Mouse (Mus musculus) heart, embryonic 12.5 days (tissue): ENCODE data around the gene Pcdh7. TPM values are rescaled to one million over a fixed set of nuclear protein-coding genes. Genes with fewer than 3 reads are reported as not detected.

ENCODE experiments used
- ATAC-seq: fragments of 200-750 bp; cut with Nextera tagmentation; 2 replicates; pipeline ENCODE4 v1.8.0; 2017; ENCODE audit warnings: moderate TSS enrichment, moderate library complexity; ENCODE audit not compliant: insufficient number of reproducible peaks, low FRiP score
- H3K27ac ChIP-seq: fragments of 300-500 bp; sonication (generic); 2 replicates; pipeline ENCODE4 v1.5.1; 2016; ENCODE audit warnings: mild to moderate bottlenecking, moderate library complexity; ENCODE audit not compliant: poor library complexity, severe bottlenecking
- H3K27me3 ChIP-seq: fragments of 300-500 bp; sonication (generic); replicated peaks from 2 replicates; pipeline ENCODE4 v1.6.1; 2016; ENCODE audit warnings: mild to moderate bottlenecking, moderate library complexity
- H3K36me3 ChIP-seq: fragments of 300-500 bp; sonication (generic); 2 replicates; pipeline ENCODE4 v1.6.1; 2016; ENCODE audit warnings: mild to moderate bottlenecking, moderate library complexity
- H3K4me1 ChIP-seq: fragments of 300-500 bp; sonication (generic); replicated peaks from 2 replicates; pipeline ENCODE4 v1.6.1; 2016; ENCODE audit warnings: mild to moderate bottlenecking
- H3K4me2 ChIP-seq: fragments of 300-500 bp; sonication (generic); 2 replicates; pipeline ENCODE4 v1.6.1; 2016; ENCODE audit warnings: mild to moderate bottlenecking, moderate library complexity
- H3K4me3 ChIP-seq: fragments of 300-500 bp; sonication (generic); 2 replicates; pipeline ENCODE4 v1.5.1; 2016; ENCODE audit warnings: mild to moderate bottlenecking
- H3K9ac ChIP-seq: fragments of 300-500 bp; sonication (generic); 2 replicates; pipeline ENCODE4 v1.6.1; 2016; ENCODE audit warnings: mild to moderate bottlenecking, moderate library complexity
- H3K9me3 ChIP-seq: fragments of 300-500 bp; sonication (generic); replicated peaks from 2 replicates; pipeline ENCODE4 v1.6.1; 2016; ENCODE audit warnings: mild to moderate bottlenecking, moderate library complexity
- WGBS: fragments of 180-500 bp; shearing (Covaris S2); methylation state at CpG from one replicate; pipeline ENCODE4 v1.1.7; 2016; 5-methylcytosine and 5-hydroxymethylcytosine counted together
- polyA plus RNA-seq: library from polyadenylated mRNA; unstranded; fragments of >200 nt; fragmentation: Nextera tagmentation; extraction: Ambion mirVana; gene quantifications from 2 replicates; pipeline ENCODE4 v1.2.1, GENCODE M21; 2016

Gene Pcdh7
- polyA plus RNA-seq, 1 experiment from 2014 or later: 25.9 TPM

DNA sequence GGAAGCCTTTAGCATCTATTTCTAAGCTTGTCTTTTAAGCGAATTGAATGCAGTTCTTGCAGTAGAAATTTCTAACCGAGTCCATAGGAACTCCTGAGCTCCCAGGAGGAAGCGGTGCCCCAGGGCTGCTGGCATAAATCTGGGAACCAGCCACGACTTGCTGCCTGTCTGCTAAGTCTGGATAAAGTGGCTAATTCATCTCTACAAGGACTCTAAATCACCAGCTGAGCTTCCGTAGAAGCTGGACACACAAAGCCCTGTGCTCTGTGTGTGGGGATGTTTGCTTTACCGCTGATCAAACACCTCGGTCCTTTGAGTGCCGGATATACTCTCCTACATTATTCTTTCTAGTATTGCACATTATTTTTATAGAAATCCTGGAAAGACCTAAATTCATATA lies 308.0 kb downstream of the Pcdh7 start:
- no peak overlapping the region for H3K27ac ChIP-seq
- H3K4me3 ChIP-seq: no peak overlapping the region
- 65% methylated on average over 8 of the region's 8 CpGs for WGBS
- no peaks in the 10 kb centered on the region for H3K4me1 ChIP-seq
- no peak overlapping the region for H3K9ac ChIP-seq
- no peaks in the 10 kb centered on the region for H3K9me3 ChIP-seq
- no peak overlapping the region for H3K4me2 ChIP-seq
- no peaks in the 10 kb centered on the region for H3K27me3 ChIP-seq
- no peaks in the 10 kb centered on the region for H3K36me3 ChIP-seq
- no peak for ATAC-seq

DNA sequence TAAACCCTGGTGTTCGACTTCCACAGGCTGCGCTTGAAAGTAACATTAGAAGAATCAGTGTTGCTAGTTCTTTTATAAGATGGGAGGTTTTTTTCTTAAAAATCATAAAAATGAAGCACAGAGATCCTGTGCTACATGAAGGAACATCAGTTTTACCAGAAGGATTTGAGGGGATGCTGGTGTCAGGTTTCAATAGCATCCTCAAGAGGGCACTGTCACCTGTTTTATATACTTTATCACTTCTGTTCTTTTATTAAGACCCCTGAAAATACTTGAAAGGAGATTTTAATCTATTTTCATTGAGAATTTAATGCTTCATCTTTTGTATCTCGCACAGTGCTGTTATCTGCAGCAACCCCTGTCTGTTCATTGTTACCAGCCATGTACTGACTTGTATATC lies 322.1 kb downstream of the Pcdh7 start:
- no peak overlapping the region for H3K4me3 ChIP-seq
- H3K36me3 ChIP-seq: no peaks in the 10 kb centered on the region
- no peak overlapping the region for H3K4me2 ChIP-seq
- no peaks in the 10 kb centered on the region for H3K27me3 ChIP-seq
- H3K27ac ChIP-seq: no peak overlapping the region
- H3K4me1 ChIP-seq: 0 out of 2 replicates have a peak, but pooled peaks cover 4% of the 10 kb centered on the region
- ATAC-seq: no peak
- 63% methylated on average over 3 of the region's 3 CpGs for WGBS
- H3K9ac ChIP-seq: no peak overlapping the region
- no peaks in the 10 kb centered on the region for H3K9me3 ChIP-seq

DNA sequence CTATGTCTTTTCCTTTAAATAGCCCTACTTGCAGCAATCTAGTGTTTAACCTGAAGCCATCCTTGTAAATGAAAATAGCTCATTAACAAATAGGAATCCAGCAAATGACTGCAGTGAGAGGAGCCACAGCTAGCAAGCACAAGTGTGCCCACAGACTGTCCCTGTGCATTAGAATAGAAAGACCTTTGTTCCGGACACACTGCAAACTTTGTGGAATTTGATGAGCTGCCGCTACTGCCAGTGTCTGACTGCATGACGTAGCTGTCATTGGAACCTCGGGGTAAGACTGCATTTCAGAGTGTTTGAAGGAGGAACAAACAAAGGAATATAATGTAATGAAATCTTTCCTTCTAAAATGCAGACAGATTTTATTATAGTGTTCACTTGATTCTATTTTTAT lies 326.4 kb downstream of the Pcdh7 start:
- Histone ChIP-seq H3K4me2 (no peak overlapping the region), H3K4me3 (no peak overlapping the region), H3K9me3 (no peaks in the 10 kb centered on the region), H3K27ac (no peak overlapping the region), H3K4me1 (0 out of 2 replicates have a peak, but pooled peaks cover 4% of the 10 kb centered on the region), H3K9ac (no peak overlapping the region), H3K27me3 (no peaks in the 10 kb centered on the region), H3K36me3 (no peaks in the 10 kb centered on the region)
- WGBS: 51% methylated on average over 4 of the region's 4 CpGs
- no peak for ATAC-seq

DNA sequence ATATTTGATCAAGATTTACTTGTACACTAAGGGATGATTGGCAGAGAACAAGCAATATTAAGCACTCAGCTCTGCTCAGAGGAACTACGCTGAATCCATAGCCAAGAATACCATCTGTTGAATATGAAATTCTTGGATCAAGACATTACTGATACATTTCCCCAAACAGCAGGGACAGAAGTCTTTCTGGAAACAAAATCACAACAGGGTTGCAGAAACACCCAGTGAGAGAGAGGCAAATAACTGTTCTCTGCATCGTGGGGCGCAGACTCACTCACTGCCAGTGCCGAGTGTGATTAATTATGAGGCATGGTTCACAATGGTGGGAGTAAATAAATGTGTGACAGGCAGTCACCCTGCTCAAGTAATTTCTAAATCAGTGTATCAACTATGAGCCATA lies 363.3 kb downstream of the Pcdh7 start:
- no peaks in the 10 kb centered on the region for H3K36me3 ChIP-seq
- no peak overlapping the region for H3K27ac ChIP-seq
- WGBS: 66% methylated on average over 4 of the region's 4 CpGs

DNA sequence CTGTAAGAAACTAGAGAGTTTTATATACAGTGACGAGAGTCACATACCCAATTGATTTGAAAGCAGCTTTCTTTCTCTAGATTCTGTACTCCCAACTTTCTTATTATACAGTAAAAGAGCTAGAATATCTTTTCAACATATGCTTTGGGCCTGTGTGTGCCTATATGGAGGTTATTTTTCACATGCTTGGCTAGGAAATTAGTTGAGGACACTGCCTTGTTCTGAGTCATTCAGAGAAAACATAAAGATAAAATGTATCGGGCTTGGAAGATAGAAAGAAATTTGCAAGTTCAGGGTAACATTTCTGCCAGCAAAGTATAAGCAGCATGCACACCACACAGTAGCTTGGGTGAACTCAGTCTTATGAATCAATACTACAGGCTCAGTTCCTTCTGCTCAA lies 364.5 kb downstream of the Pcdh7 start:
- Histone ChIP-seq H3K27ac (peak overlapping the region; percentile 73), H3K4me3 (no peak overlapping the region), H3K27me3 (no peaks in the 10 kb centered on the region), H3K36me3 (no peaks in the 10 kb centered on the region), H3K4me1 (peaks cover 15% of the 10 kb centered on the region), H3K9me3 (no peaks in the 10 kb centered on the region), H3K9ac (no peak overlapping the region), H3K4me2 (no peak overlapping the region)
- no peak for ATAC-seq
- 55% methylated on average over 2 of the region's 2 CpGs for WGBS

More for the DNA sequence above, 363.3 kb downstream of the Pcdh7 start:
- H3K27me3 ChIP-seq: no peaks in the 10 kb centered on the region
- no peak overlapping the region for H3K4me2 ChIP-seq
- H3K4me3 ChIP-seq: no peak overlapping the region
- peaks cover 15% of the 10 kb centered on the region for H3K4me1 ChIP-seq
- H3K9ac ChIP-seq: no peak overlapping the region
- no peak for ATAC-seq
- no peaks in the 10 kb centered on the region for H3K9me3 ChIP-seq

DNA sequence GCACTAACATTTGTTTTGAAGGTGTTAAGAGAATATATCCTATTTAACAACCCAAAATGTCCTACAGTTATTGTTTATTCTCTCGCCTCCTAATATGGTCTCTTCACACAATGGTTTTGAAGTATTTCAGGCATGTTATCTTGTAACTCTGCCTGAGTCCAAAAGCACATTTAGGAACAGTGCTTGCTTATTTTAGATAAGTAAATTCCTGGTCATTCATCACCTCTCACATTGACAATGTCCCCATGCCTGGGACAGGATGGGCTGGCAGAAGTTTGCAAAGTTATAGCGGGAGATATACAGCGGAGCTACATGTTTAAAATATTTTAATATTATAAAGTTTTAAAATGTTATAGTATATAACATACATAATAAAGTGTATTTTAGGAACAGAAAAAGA lies 365.3 kb downstream of the Pcdh7 start:
- H3K9me3 ChIP-seq: no peaks in the 10 kb centered on the region
- no peak for ATAC-seq
- no peak overlapping the region for H3K9ac ChIP-seq
- peaks cover 17% of the 10 kb centered on the region for H3K4me1 ChIP-seq
- no peaks in the 10 kb centered on the region for H3K36me3 ChIP-seq
- H3K4me3 ChIP-seq: no peak overlapping the region
- no peaks in the 10 kb centered on the region for H3K27me3 ChIP-seq
- H3K4me2 ChIP-seq: no peak overlapping the region
- WGBS: 12% methylated on average over 3 of the region's 3 CpGs
- no peak overlapping the region for H3K27ac ChIP-seq

DNA sequence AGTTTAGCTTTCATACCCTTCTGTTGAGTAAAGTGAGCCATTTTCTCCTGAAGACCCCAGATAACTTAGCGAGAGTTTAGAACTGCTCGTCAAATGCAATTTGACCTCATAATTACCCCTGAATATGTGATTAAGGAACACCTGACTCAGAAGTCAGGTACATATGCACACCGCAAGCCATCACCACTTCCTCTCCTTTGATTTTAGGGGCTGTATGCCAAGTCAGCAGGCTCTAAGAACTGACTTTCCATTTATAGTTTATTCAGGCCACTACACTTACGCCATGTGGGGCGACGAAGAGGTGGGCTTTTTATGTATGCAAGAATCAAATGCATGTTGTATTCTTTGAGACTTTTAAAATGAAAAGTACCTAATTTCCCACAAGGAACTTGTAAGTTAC lies 366.2 kb downstream of the Pcdh7 start:
- Histone ChIP-seq H3K4me1 (peaks cover 17% of the 10 kb centered on the region), H3K4me3 (no peak overlapping the region), H3K36me3 (no peaks in the 10 kb centered on the region), H3K4me2 (peak overlapping the region; percentile 26), H3K27me3 (no peaks in the 10 kb centered on the region), H3K27ac (peak overlapping the region; percentile 80), H3K9me3 (no peaks in the 10 kb centered on the region), H3K9ac (no peak overlapping the region)
- 42% methylated on average over 6 of the region's 6 CpGs for WGBS
- 0 out of 2 replicates have a peak, but pooled peaks have one; percentile 25 for ATAC-seq

DNA sequence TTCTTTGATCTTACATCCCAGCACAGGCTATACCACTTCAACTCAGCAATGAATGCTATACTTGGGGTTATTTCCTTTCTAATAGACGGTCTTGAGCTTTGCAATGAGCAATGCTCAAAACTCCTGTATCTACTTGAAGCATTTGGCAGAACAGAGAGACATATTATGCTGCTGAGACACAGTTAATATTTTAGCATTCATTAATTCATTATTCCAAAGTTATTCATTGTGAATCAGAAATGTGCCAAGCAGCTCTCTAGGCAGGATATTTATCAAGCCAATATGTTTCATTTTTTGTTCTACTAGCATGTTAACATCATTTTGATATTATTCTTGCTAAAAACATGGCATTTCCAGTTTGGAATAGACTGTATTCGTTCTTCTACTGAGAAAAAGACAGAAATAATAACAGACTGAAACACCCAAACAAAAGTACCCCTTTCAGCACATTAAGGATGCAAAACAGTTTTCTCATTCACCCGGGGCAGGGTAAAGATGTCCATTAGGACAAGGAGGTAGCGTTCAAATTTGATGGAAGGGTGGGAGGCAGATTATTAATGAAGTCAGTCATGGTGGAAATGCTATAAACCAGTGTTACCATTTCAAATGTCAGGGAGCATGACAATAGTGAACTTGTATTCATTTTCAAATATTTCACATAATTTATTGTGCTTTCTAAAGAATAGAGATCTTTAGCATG lies 391.0 kb downstream of the Pcdh7 start:
- H3K4me3 ChIP-seq: no peak overlapping the region
- H3K27ac ChIP-seq: no peak overlapping the region
- peaks cover 12% of the 10 kb centered on the region; the same call in 1 of the 2 replicates for H3K4me1 ChIP-seq
- WGBS: 81% methylated on average over 4 of the region's 4 CpGs
- no peak overlapping the region for H3K4me2 ChIP-seq
- no peaks in the 10 kb centered on the region for H3K27me3 ChIP-seq
- H3K36me3 ChIP-seq: no peaks in the 10 kb centered on the region
- no peaks in the 10 kb centered on the region for H3K9me3 ChIP-seq
- ATAC-seq: no peak
- no peak overlapping the region for H3K9ac ChIP-seq

DNA sequence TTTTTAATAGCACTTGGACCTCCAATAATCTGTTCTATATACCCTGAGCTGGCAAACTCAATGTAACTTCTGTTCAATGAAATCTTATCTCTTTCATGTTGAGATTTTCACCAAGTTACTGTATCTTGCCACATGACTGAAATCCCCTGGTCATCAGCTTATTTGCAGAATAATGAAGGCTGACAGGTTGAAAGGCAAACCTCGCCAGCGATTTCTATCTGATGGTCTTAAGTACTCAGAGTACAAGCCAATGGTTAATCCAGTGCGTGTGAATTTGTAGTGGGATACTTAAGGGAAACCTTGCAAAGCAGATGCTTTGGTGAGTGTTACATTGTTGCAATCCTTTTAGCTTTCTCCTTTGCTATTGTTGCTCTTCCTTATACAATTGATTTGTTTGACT lies 398.3 kb downstream of the Pcdh7 start:
- ATAC-seq: no peak
- Histone ChIP-seq H3K4me1 (no peaks in the 10 kb centered on the region), H3K4me3 (no peak overlapping the region), H3K27me3 (no peaks in the 10 kb centered on the region), H3K4me2 (no peak overlapping the region), H3K27ac (no peak overlapping the region), H3K9me3 (no peaks in the 10 kb centered on the region), H3K36me3 (no peaks in the 10 kb centered on the region), H3K9ac (no peak overlapping the region)
- 55% methylated on average over 3 of the region's 3 CpGs for WGBS

DNA sequence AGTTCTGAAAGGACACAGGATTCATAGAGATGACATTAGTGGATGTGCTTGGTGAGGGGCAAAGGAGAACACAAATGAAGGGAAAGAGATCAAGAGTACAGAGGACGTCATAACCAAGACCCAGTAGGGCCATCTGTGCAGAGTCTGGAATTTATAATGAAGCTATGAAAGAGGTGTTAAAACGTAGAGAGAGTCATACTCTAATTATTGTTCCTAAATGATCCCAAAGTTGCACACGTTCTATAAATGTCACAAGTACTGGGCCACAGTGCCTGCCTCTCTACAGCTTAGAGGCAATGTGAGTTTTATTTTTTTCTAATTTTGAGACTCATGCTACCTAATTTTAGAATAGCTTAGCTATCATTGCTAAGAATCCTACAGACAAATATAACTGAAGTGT lies 400.1 kb downstream of the Pcdh7 start:
- no peak overlapping the region for H3K27ac ChIP-seq
- H3K9ac ChIP-seq: no peak overlapping the region
- WGBS: 58% methylated on average over 3 of the region's 3 CpGs
- no peaks in the 10 kb centered on the region for H3K9me3 ChIP-seq
- H3K36me3 ChIP-seq: no peaks in the 10 kb centered on the region
- no peaks in the 10 kb centered on the region for H3K4me1 ChIP-seq
- no peak overlapping the region for H3K4me3 ChIP-seq
- ATAC-seq: no peak
- H3K4me2 ChIP-seq: no peak overlapping the region
- H3K27me3 ChIP-seq: no peaks in the 10 kb centered on the region

DNA sequence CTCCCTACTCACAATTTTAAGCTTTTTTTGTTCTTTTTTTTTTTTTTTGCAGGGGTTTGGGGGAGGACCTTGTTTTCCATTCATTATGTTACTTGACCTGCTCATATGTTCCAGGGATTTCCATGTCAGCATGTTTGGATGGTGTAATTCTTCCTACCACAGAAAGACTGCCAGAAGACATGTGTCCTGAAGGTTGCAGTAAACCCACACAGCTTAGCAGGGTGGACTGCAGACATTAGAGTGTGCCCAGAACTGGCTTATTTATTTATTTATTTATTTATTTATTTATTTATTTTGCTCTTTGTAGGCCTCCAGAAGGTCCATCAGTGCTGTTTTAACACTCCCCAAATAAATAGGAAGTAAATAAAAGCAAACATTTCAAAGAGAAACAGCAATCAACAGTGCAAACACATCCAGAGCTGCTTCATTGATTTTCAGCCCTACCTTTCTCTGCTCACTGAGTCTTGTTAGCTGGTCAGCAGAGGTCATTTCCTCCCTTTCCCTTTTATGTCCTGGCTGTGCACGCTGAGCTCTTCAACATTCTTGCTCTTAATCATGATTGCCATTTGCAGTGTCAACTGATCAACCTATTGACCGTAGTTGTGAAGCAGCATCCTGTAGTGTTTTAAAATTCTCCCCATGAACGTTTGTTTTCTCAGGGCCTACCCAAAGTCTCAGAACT lies 401.3 kb downstream of the Pcdh7 start:
- no peaks in the 10 kb centered on the region for H3K27me3 ChIP-seq
- H3K4me1 ChIP-seq: no peaks in the 10 kb centered on the region
- H3K4me2 ChIP-seq: no peak overlapping the region
- no peak overlapping the region for H3K9ac ChIP-seq
- no peaks in the 10 kb centered on the region for H3K36me3 ChIP-seq
- WGBS: 27% methylated on average over 3 of the region's 3 CpGs
- H3K4me3 ChIP-seq: no peak overlapping the region
- no peak overlapping the region for H3K27ac ChIP-seq
- no peak for ATAC-seq
- no peaks in the 10 kb centered on the region for H3K9me3 ChIP-seq
